Mouse (Mus musculus) midbrain, embryonic 10.5 days (tissue): ENCODE measurements at regions not wholly inside any gene's neighbourhood (a gene's known extent, or its start where the extent isn't known, plus 50 kb on each side); places are given as distances from the start of the nearest gene placed in this dataset.

Source experiments
- DNase-seq: peaks from one replicate; pipeline ENCODE4 v3.0.0-alpha.2; 2017; ENCODE audit warnings: low spot score
- H3K27ac ChIP-seq: fragments of 300-500 bp; sonication (generic); replicated peaks from 2 replicates; pipeline ENCODE4 v1.5.1; 2016; ENCODE audit warnings: mild to moderate bottlenecking
- H3K27me3 ChIP-seq: fragments of 300-500 bp; sonication (generic); 2 replicates; pipeline ENCODE4 v1.6.1; 2016; ENCODE audit warnings: low read depth, mild to moderate bottlenecking; ENCODE audit not compliant: poor library complexity, severe bottlenecking
- H3K36me3 ChIP-seq: fragments of 300-500 bp; sonication (generic); 2 replicates; pipeline ENCODE4 v1.6.1; 2016; ENCODE audit warnings: mild to moderate bottlenecking, moderate library complexity
- H3K4me1 ChIP-seq: fragments of 300-500 bp; sonication (generic); 2 replicates; pipeline ENCODE4 v1.6.1; 2016
- H3K4me3 ChIP-seq: fragments of 300-500 bp; sonication (generic); 2 replicates; pipeline ENCODE4 v1.5.1; 2016; ENCODE audit warnings: mild to moderate bottlenecking, moderate library complexity
- H3K9me3 ChIP-seq: fragments of 300-500 bp; sonication (generic); replicated peaks from 2 replicates; pipeline ENCODE4 v1.6.1; 2016; ENCODE audit warnings: mild to moderate bottlenecking
- WGBS: fragments of 180-500 bp; shearing (Covaris S2); methylation state at CpG from one replicate; pipeline ENCODE4 v1.1.7; 2016; 5-methylcytosine and 5-hydroxymethylcytosine counted together

DNA sequence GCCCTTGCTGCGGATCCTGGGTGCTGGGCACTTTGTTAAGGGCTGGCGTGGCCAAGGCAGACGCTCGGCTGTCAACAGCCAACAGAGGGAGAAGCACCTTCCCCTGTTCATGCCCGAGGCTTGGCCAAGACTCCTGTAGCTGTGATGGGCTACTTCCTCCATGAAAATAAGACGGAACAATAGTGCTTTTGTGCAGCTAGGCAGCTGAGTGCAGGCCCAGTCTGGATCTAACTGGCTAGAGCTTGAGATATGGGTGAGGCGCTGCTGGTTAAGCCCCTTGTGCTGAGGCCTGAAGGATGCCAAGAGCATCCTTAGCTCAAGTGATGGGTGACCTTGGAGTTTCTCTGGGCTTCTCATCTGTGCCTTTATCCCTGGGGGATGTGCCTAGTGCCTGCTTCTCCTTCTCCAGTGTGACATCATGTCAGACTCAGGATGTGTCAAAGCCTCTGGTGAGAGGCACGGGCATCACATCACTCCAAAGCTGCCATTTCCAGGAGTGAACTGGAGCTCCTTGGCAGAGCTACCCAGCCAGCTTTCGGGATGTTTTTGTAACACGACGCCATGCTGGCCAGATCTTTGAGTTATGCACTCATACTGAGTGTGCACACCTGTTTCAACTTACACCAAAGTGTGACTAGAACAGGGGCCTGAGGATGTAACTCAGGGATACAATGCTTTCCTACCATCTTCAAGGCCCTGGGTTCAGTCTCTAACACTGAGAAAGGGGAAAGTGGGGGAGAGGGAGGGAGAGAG lies 360.1 kb upstream of the Tbx3 start:
- Histone ChIP-seq H3K4me1 (peaks cover 6% of the 10 kb centered on the region), H3K27me3 (0 out of 2 replicates have a peak, but pooled peaks cover 4% of the 10 kb centered on the region), H3K9me3 (no peaks in the 10 kb centered on the region), H3K36me3 (no peaks in the 10 kb centered on the region), H3K4me3 (no peak overlapping the region), H3K27ac (no peak overlapping the region; the same call in 1 of the 2 replicates)
- WGBS: 73% methylated on average over 11 of the region's 11 CpGs
- no peak for DNase-seq

DNA sequence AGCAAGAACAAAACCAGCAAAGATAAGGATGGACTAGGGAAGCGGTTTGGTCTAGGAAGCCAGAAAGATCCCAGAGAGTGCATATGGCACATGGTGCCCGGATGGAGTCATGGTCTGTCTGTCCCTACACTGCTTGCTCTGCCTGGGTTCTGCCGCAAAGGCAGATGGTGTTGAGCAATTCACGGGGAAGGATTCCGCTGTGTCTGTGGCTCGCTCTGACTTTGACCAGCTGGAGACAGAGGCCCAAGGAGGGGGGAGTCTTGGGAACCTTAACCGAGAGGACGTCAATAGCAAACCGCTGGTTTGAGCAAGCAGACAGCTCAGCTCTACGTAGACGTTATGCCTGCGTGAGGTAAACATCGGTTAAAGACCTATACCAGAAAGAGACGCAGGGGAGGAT lies 357.7 kb upstream of the Tbx3 start:
- DNase-seq: no peak
- H3K27me3 ChIP-seq: 0 out of 2 replicates have a peak, but pooled peaks cover 12% of the 10 kb centered on the region
- H3K27ac ChIP-seq: no peak overlapping the region
- H3K36me3 ChIP-seq: no peaks in the 10 kb centered on the region
- H3K4me3 ChIP-seq: no peak overlapping the region
- peaks cover 6% of the 10 kb centered on the region for H3K4me1 ChIP-seq
- WGBS: 85% methylated on average over 14 of the region's 14 CpGs
- no peaks in the 10 kb centered on the region for H3K9me3 ChIP-seq

DNA sequence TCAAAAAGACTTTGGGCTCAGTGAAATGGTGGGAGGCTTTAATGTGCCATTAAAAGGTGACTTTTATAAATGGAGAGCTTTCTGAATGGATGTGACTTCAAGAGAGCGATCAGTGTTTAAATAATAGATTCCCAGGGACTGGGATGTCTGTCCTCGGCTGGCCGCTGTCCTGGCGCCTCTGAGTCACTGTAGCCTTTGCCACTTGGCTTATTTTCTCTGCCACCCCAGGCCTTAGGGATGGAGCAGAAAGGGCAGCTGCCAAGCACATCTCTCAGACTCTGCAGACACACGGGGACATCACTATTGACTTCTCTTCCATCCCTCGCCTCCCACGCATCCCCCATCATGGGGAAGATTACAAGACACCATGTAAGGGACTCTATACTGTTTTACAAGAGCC lies 355.3 kb upstream of the Tbx3 start:
- WGBS: 93% methylated on average over 7 of the region's 7 CpGs
- no peak overlapping the region for H3K4me3 ChIP-seq
- no peak overlapping the region for H3K27ac ChIP-seq

DNA sequence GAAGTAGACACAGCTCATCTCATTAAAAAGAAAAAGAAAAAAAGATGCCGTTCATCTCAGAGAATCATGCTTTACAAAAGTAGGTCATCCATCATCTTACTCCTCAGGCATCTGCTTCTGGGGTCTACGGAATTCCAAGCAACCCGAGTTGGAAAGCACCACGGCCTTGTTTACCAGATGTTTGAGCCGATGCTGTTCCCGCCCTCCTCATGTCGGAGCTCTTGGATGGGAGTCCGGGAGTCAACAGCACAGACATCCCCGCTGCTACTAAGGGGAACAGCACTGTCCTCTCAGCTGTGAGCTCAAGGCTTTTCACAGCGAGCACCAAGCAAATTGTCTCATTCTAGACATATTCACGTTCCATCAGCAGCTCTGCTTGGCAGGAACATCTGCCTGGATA lies 352.9 kb upstream of the Tbx3 start:
- WGBS: 86% methylated on average over 11 of the region's 11 CpGs
- peaks cover 27% of the 10 kb centered on the region for H3K27me3 ChIP-seq
- H3K36me3 ChIP-seq: no peaks in the 10 kb centered on the region
- H3K9me3 ChIP-seq: no peaks in the 10 kb centered on the region
- no peak overlapping the region for H3K27ac ChIP-seq
- no peak for DNase-seq
- peaks cover 13% of the 10 kb centered on the region for H3K4me1 ChIP-seq
- H3K4me3 ChIP-seq: no peak overlapping the region

More for the DNA sequence above, 355.3 kb upstream of the Tbx3 start:
- H3K4me1 ChIP-seq: peaks cover 6% of the 10 kb centered on the region
- no peaks in the 10 kb centered on the region for H3K36me3 ChIP-seq
- peaks cover 31% of the 10 kb centered on the region for H3K27me3 ChIP-seq
- no peak for DNase-seq
- H3K9me3 ChIP-seq: no peaks in the 10 kb centered on the region

DNA sequence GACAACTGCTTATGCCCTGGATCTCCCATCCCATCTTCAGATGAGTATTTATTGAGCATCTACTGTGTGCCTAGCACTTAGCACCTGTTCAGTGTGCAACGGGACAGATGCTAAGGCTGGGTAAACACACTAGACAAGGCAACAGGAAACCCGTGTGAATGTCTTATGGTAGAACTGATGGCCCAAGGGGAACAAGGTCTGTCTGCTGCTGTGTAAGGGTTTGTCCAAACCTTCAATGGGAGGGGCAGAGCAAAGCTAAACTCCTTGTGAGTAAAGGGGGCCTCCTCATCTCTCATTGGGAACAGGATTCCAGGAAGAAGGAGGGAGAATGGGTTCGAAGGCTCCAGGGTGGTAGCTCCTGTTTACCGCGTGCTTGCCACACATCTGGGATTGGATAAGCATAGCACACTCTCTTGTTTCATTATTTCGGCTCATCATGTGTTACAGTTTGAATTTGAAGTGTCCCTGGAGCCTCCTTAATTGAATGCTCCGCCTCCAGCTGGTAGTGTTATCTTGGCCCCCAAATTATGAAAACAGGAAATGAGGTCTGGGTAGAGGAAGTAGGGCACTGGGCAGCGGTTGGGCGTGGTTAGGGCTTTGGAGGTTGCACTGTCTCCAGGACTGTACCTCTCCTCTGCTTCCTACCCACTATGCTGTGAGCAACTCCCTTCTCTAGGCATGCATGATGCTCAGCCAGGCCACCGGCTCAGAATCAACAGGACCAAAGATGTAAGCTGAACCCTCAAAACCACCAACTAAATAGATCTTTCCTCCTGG lies 348.9 kb upstream of the Tbx3 start:
- WGBS: 82% methylated on average over 10 of the region's 10 CpGs
- peaks cover 15% of the 10 kb centered on the region for H3K4me1 ChIP-seq
- H3K27ac ChIP-seq: no peak overlapping the region
- H3K36me3 ChIP-seq: no peaks in the 10 kb centered on the region
- no peak overlapping the region for H3K4me3 ChIP-seq
- H3K27me3 ChIP-seq: peaks cover 41% of the 10 kb centered on the region
- DNase-seq: no peak
- no peaks in the 10 kb centered on the region for H3K9me3 ChIP-seq

DNA sequence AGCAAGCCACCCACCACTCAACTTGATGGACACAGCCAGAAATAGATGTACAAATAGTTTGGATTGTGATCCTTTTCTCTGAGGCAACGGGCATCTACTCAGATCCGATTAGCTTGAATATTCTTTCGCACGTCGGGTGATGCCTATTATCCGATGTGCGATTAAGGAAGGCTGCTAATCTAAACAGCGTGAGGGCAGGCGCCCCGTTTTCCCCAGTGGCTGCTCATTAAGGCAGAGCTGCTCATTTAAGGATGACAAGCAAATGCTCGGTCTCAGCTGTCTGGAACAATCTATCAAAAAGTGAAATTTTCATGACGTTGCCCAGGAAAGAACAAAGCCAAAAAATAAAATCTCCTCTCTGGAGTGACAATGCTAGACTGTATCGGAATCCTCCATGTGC lies 348.1 kb upstream of the Tbx3 start:
- Histone ChIP-seq H3K27ac (no peak overlapping the region), H3K27me3 (peaks cover 41% of the 10 kb centered on the region), H3K9me3 (no peaks in the 10 kb centered on the region), H3K4me1 (peaks cover 15% of the 10 kb centered on the region), H3K4me3 (no peak overlapping the region), H3K36me3 (no peaks in the 10 kb centered on the region)
- 58% methylated on average over 13 of the region's 13 CpGs for WGBS
- DNase-seq: no peak

DNA sequence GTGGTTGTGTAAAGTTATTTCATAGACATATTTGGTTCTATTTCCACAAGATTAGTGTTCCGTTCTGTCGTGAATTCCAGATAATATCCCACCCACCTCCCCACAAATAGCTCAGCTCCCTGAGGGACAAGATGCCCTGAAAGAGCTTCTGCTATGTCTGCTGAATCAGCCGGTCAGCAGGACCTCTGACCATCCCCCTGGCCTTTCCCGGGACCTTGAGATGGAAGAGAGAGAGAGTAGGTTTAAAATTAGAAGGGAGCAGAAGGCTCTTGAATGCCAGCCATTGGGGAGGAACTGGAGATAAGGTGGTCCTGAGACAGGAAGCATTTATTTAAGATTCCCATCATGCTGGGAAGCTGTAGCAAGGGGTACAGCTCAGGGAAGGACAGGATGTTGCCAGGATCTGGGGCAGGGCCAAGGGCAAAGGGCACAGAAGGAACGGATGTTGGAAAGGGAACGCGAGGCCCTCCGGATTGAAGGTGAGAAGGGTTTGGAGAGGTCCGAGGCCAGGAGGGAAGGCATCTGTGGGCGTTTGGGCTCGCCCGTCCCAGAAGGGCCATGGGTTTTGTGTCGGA lies 344.7 kb upstream of the Tbx3 start:
- 76% methylated on average over 13 of the region's 13 CpGs for WGBS
- DNase-seq: no peak
- Histone ChIP-seq H3K4me1 (peaks cover 12% of the 10 kb centered on the region), H3K9me3 (no peaks in the 10 kb centered on the region), H3K4me3 (no peak overlapping the region), H3K36me3 (no peaks in the 10 kb centered on the region), H3K27me3 (peaks cover 19% of the 10 kb centered on the region; the same call in 1 of the 2 replicates), H3K27ac (no peak overlapping the region)

DNA sequence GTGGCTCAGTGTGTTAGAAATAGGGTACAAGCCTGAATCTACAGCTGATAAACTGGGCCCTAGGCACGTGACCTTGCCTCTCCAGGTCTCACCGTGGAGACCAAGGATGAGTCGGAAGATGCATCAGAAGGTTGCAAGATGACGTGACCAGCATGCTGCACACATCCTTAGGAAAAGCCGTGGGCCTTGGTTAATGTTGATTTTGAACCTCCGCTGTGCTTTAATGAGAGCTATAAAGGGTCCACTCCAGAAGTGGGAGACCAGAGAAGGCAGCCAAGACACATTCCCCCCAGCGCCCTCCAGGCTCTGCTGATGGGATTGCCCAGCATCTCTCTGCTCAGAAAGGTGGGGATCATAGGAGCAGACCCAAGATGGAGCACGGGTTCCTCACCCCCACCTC lies 343.6 kb upstream of the Tbx3 start:
- no peaks in the 10 kb centered on the region for H3K9me3 ChIP-seq
- 89% methylated on average over 8 of the region's 8 CpGs for WGBS
- DNase-seq: no peak
- H3K36me3 ChIP-seq: no peaks in the 10 kb centered on the region
- H3K4me1 ChIP-seq: peaks cover 9% of the 10 kb centered on the region
- no peak overlapping the region for H3K4me3 ChIP-seq
- H3K27me3 ChIP-seq: peaks cover 19% of the 10 kb centered on the region; the same call in 1 of the 2 replicates
- no peak overlapping the region for H3K27ac ChIP-seq

DNA sequence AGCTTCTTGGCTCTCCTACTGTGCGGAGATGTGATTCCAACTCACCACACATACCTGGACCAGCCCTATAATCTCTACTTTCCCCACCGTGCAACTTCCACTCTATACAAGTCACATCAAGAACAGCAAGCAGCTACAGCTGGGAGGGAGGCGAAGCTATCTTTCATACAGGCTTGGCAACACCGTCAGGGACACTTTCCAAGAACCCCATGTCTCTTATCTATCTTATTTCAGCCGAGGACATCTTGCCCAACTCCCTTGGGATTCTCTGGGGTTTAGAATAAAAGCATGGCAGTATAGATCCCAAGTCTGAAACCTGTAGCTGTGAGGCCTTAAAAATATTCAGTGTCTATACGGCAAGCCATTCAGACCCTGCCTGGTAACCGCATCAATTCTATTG lies 341.5 kb upstream of the Tbx3 start:
- no peak for DNase-seq

DNA sequence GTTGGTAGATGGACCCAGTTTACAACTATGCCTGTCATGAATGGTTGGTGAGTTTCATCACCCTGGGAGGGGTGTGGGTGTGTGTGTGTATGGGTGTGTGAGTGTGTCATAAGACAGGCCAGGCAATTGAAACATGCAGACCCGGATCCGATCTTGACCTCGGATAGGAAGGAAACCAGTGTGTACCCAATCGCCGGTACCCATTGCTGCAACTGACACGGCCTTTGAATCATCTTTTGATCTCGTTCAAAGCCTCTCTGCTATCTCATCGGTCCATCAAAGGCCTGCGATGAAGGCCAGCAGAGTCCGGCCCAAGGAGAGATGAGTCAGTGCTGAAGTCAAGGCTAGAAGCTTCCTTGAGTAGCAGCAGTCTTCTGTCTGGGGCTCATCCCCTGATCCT lies 341.1 kb upstream of the Tbx3 start:
- Histone ChIP-seq H3K9me3 (no peaks in the 10 kb centered on the region), H3K4me3 (no peak overlapping the region), H3K36me3 (no peaks in the 10 kb centered on the region), H3K27me3 (peaks cover 14% of the 10 kb centered on the region; the same call in 1 of the 2 replicates), H3K4me1 (no peaks in the 10 kb centered on the region; the same call in 1 of the 2 replicates), H3K27ac (no peak overlapping the region)
- no peak for DNase-seq
- WGBS: 90% methylated on average over 10 of the region's 10 CpGs

More for the DNA sequence above, 341.5 kb upstream of the Tbx3 start:
- Histone ChIP-seq H3K9me3 (no peaks in the 10 kb centered on the region), H3K4me3 (no peak overlapping the region), H3K36me3 (no peaks in the 10 kb centered on the region), H3K4me1 (no peaks in the 10 kb centered on the region; the same call in 1 of the 2 replicates), H3K27me3 (peaks cover 18% of the 10 kb centered on the region; the same call in 1 of the 2 replicates), H3K27ac (no peak overlapping the region)
- WGBS: 93% methylated on average over 7 of the region's 7 CpGs

DNA sequence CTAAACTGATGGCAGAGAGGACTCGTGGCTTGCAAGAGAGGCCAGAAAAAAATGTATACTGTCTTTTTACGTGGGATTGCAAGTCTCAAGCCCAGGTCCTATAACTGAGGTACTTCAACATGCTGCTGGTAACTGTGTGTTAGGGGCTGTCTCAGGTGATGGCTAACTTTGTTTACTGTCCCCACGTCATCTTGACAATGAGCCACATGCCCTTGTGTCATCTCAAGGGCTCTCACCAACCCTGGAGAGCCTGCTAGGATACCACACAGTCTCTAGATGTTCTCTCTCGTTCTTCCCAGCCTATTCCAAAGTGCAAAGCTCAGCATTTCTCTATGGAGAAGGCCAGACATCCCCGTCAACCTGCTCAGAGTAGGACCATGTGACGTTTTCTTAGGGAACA lies 340.6 kb upstream of the Tbx3 start:
- H3K27ac ChIP-seq: no peak overlapping the region
- H3K4me3 ChIP-seq: no peak overlapping the region
- 83% methylated on average over 6 of the region's 6 CpGs for WGBS
- no peak for DNase-seq
- H3K27me3 ChIP-seq: peaks cover 10% of the 10 kb centered on the region; the same call in 1 of the 2 replicates
- H3K4me1 ChIP-seq: no peaks in the 10 kb centered on the region; the same call in 1 of the 2 replicates
- no peaks in the 10 kb centered on the region for H3K36me3 ChIP-seq
- H3K9me3 ChIP-seq: no peaks in the 10 kb centered on the region

DNA sequence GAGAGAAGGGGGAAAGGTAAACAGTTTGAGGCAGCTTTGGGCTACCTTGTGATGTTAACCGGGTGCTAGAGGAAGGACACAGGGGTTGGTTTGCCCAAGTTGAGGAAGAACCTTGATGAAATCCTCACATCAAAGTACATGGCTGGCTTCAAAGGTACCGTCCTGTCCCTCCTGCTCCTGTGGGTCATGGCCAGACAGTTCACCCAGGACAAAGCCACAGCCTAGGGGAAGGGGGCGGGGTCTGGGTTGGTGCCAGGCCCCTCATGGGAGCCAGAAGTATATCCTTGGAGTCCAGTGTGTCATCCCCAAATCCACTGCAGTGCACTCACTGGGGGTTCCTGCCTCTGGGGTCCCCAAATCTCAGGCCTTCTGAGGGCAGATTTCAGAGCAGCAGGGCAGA lies 339.0 kb upstream of the Tbx3 start:
- Histone ChIP-seq H3K9me3 (no peaks in the 10 kb centered on the region), H3K36me3 (no peaks in the 10 kb centered on the region), H3K27ac (no peak overlapping the region), H3K27me3 (0 out of 2 replicates have a peak, but pooled peaks cover 2% of the 10 kb centered on the region), H3K4me1 (no peaks in the 10 kb centered on the region), H3K4me3 (no peak overlapping the region)
- 72% methylated on average over 3 of the region's 3 CpGs for WGBS
- no peak for DNase-seq
